Mouse (Mus musculus) layer of hippocampus, postnatal 25 days (tissue): ENCODE results near the gene Msgn1. TPM values are rescaled to one million over a fixed set of nuclear protein-coding genes. Genes with fewer than 3 reads are reported as not detected.

ENCODE experiments used
- DNase-seq, 2 experiments: peaks; one replicate each; pipeline ENCODE4 v3.0.0; 2022; ENCODE audit warnings: mixed read lengths in 2 of 2, low spot score in 1 of 2; ENCODE audit errors: extremely low spot score in 1 of 2
- total RNA-seq, 2 experiments: library from RNA; stranded (reverse); gene quantifications; 2 replicates each; pipeline ENCODE4 v1.2.3; 2021

Msgn1 gene
- total RNA-seq, 2 experiments from 2014 or later: not detected

GRCm38 (mm10) chr12:11200711-11201110 is 8.1 kb downstream of the Msgn1 start:
- no peak for DNase-seq

DNA sequence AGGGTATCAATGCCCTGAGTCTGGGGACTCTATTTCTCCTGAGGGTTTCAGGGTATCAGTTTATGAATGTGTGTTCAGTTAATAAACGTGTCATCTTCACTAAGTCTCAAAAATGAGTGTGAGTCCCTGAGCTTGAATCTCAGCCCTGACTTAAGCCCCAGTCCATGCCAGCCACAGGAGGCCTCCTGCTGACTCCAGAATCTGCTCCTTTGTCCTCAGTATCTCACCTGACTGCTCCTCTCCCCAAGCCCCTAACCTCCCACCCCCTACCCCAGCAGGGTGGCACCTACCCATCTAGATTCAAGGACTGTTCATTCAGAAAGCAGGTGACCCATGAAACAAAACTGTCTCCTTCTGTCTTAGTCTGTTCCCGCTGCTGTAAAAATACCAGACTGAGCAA is 10.2 kb downstream of the Msgn1 start:
- DNase-seq: no peak

- DNase-seq: no peak
Observed at GRCm38 (mm10) chr12:11198026-11198425, 10.7 kb downstream of the Msgn1 start.

DNA sequence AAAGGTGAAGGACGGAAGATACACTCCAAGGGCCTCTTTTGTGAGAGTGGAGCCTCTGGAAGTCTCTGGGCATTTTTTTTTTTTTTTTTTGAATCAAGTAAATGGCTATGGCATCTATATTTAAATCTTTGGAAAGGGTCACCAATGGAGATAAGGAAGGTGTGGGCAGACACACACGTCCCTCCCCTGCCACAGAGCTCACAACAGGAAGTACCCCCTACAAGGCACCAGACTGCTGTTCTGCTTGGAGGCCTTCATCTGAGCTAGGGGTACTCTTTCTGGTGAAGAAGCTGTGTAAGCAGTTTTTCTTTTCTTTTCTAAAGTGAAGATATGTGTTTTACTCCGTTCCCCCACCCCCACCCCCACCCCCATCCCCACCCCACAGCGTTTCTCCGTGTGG is 11.9 kb downstream of the Msgn1 start:
- no peak for DNase-seq

- DNase-seq: peak; percentile 67 to 83
Observed at GRCm38 (mm10) chr12:11196142-11196597, 12.6 kb downstream of the Msgn1 start.

- no peak for DNase-seq
Observed at GRCm38 (mm10) chr12:11195031-11195430, 13.7 kb downstream of the Msgn1 start.

DNA sequence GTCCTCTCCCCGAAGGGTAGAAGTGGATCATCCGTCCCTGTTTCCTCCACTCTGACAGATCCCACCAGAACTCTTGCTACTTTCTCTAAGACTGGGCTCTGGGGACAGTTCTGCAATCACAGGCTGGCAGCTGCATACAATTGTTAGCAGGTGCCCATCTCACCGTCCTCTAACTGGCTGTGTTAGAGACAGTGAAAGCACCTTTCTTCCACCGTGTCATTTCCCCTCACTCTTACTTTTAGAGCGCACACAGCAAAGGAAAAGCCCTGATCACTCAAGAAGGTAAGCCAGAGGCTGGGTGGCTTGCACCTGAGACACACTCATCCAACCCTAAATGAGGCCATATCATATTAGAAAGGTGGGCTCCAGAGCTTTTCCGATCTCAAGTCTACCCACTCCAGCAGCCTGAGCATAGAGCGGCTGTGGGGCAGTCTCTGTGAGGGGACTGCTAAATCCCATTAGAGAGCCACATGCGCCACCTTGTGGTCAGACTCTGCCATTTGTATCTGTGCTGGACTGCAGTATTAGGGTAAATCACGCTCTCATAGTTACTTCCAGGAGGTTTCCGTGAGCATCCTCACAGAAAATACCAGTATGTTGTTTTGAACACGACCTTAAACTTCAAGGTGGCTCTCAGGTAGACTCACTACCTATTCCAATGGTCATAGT is 30.2 kb downstream of the Msgn1 start:
- peak; percentile 84 to 98 for DNase-seq

DNA sequence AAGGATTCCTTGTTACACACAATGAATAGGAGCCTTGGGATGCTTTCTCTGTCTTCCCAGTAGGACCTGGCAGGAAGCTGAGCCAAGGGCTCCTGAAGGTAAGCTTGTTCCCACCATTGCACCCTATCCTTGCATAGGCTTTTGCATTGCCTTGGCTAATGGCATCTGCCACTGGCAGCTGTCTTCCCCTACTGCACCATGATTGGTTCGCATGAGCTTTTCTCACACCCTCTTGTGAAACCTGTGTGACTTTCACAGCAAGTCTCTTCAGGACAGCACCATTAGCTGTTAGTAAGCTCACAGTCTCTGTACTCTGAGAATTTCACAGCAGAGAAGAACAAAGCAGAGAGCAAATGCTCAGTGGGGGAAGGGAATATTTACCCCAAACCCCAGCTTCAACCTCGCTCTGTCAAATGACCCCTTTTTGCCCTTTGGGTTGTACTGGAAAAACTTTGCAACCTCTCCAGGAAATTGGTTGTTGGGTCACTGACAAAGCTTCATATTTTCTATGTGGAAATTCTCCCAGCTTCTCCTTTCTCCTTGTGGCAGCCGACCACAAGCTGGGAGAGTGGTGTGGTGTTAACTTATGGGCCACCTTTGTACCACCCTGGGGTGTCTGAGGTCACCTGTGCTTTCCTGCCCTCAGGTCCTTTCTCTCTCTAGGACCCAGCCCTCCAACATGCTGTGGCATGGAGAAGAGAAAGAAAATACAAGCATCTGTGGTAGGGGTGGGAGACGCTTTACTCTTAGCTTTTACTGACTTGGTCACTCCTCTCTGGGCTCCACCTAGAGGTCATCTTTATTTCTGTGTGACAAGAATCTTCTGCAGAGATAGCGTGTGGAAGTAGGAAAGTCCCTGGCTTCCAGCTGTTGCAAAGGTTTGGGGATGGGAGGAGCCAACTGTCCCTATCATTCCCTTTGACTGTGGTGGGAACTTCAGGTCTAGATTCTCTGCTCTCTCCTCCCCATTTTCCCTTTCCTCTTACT is 31.1 kb downstream of the Msgn1 start:
- no peak for DNase-seq

DNA sequence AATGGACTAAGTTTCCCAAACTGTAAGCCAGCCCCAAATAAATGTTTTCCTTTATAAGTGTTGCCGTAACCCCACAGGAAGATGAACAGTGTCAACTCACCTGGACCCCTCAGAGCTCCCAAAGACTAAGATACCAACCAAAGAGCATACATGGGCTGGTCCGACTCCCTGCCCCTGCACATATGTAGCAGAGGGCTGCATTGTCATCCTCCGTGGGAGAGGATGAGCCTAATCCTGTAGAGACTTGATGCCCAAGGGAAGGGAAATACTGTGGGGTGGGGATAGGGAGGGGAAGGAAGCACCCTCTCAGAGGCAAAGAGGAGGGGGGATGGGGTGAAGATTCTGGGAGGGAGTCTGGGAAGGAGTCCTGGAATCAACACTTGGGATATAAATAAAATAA is 50.1 kb downstream of the Msgn1 start:
- DNase-seq: no peak

Other genes starting within 250 kb of the Msgn1 start
- gene Kcns3, start 57.9 kb downstream of the Msgn1 start, total RNA-seq: 10 to 100 TPM; 10.4 to 11.5 TPM
- gene Gen1, start 56.8 kb upstream of the Msgn1 start, total RNA-seq: 1 to 10 TPM; 1.7 to 3.0 TPM
- 10 to 100 TPM; 23.9 to 30.1 TPM for gene Smc6, start 56.9 kb upstream of the Msgn1 start, total RNA-seq
- 100 to 1,000 TPM; 408 to 421 TPM for gene Vsnl1, start 227.6 kb upstream of the Msgn1 start, total RNA-seq
- gene Rad51ap2, start 247.1 kb upstream of the Msgn1 start, total RNA-seq: 1 to 10 TPM in 1 of 2 experiments, under 1 TPM in 1; 0.39 to 1.1 TPM